Mouse (Mus musculus) stomach, embryonic 15.5 days (tissue): ENCODE data around the gene Faap24. TPM values are rescaled to one million over a fixed set of nuclear protein-coding genes. Genes with fewer than 3 reads are reported as not detected.

Experiments
- ATAC-seq: fragments of 200-750 bp; cut with Nextera tagmentation; 2 replicates; pipeline ENCODE4 v1.8.0; 2017; ENCODE audit warnings: low read depth, moderate number of reproducible peaks, moderate TSS enrichment; ENCODE audit not compliant: insufficient read depth, low FRiP score
- H3K27ac ChIP-seq: fragments of 300-500 bp; sonication (generic); 2 replicates; pipeline ENCODE4 v1.5.1; 2015; ENCODE audit warnings: mild to moderate bottlenecking, inconsistent platforms
- H3K27me3 ChIP-seq: fragments of 300-500 bp; sonication (generic); replicated peaks from 2 replicates; pipeline ENCODE4 v1.6.1; 2015; ENCODE audit warnings: inconsistent platforms
- H3K36me3 ChIP-seq: fragments of 300-500 bp; sonication (generic); 2 replicates; pipeline ENCODE4 v1.6.1; 2015; ENCODE audit warnings: inconsistent platforms
- H3K4me1 ChIP-seq: fragments of 300-500 bp; sonication (generic); 2 replicates; pipeline ENCODE4 v1.6.1; 2015; ENCODE audit warnings: inconsistent platforms
- H3K4me2 ChIP-seq: fragments of 300-500 bp; sonication (generic); 2 replicates; pipeline ENCODE4 v1.6.1; 2015; ENCODE audit warnings: mild to moderate bottlenecking, inconsistent platforms
- H3K4me3 ChIP-seq: fragments of 300-500 bp; sonication (generic); replicated peaks from 2 replicates; pipeline ENCODE4 v1.5.1; 2015; ENCODE audit warnings: inconsistent platforms
- H3K9ac ChIP-seq: fragments of 300-500 bp; sonication (generic); 2 replicates; pipeline ENCODE4 v1.6.1; 2015; ENCODE audit warnings: inconsistent platforms
- H3K9me3 ChIP-seq: fragments of 300-500 bp; sonication (generic); 2 replicates; pipeline ENCODE4 v1.6.1; 2016; ENCODE audit warnings: inconsistent platforms
- WGBS: fragments of 180-500 bp; shearing (Covaris S2); methylation state at CpG from one replicate; pipeline ENCODE4 v1.1.7; 2015; 5-methylcytosine and 5-hydroxymethylcytosine counted together
- polyA plus RNA-seq: library from polyadenylated mRNA; unstranded; fragments of >200 nt; fragmentation: Nextera tagmentation; extraction: Ambion mirVana; gene quantifications from 2 replicates; pipeline ENCODE4 v1.2.1, GENCODE M21; 2015

Gene Faap24
- polyA plus RNA-seq, result 17.1 and 17.5 TPM in 2 replicates

DNA sequence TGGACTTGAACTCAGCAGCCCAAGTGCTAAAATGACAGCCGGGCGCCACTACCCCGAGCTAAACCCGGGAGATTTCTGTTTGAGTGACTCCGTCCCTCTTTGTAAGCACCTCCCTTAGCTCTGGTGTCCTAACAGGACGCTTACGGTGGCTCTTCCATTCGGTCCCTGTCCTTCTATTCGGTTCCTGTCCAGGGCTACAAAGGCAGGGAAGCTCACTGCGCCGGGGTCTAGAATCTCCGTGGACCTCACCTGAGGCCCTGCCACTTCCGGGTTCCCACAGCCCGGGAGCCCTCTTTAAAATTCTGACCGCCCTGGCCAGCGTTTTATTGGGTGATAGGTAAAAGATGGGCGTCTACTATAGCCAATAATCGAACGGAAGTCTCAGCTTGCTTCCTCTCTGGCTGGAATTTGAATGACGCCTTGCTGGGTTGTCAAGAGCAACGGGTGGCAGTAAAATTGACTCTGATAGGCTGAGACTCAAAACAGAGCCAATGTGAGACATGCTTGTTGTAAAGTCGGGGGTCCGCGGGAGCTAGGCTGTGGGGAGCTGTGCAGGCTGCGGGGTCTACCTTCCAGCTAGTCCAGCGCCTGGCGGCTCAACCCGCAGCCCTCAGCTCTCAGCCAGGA is at the start of gene Faap24, which contains the start of gene Cep89:
TSS of gene Faap24 (minus strand) at position 295 of the 627 bp plus-strand sequence.
TSS of gene Cep89 (plus strand) at position 494 of the 627 bp plus-strand sequence.
- H3K9ac ChIP-seq, result peak within 1 kb of the TSS; percentile 69
- no peaks in the 10 kb centered on the region for H3K27me3 ChIP-seq
- no peaks in the 10 kb centered on the region for H3K9me3 ChIP-seq
- WGBS, result under 1% methylated on average over 28 of the region's 28 CpGs
- H3K36me3 ChIP-seq, result peaks cover 3% of the 10 kb centered on the region; the same call in 1 of the 2 replicates
- H3K4me2 ChIP-seq, result peak within 1 kb of the TSS; percentile 85
- peak within 1 kb of the TSS; percentile 12; the same call in 1 of the 2 replicates for H3K27ac ChIP-seq
- peaks cover 16% of the 10 kb centered on the region for H3K4me1 ChIP-seq
- ATAC-seq, result peak; percentile 96
- peak within 1 kb of the TSS; percentile 71 for H3K4me3 ChIP-seq

DNA sequence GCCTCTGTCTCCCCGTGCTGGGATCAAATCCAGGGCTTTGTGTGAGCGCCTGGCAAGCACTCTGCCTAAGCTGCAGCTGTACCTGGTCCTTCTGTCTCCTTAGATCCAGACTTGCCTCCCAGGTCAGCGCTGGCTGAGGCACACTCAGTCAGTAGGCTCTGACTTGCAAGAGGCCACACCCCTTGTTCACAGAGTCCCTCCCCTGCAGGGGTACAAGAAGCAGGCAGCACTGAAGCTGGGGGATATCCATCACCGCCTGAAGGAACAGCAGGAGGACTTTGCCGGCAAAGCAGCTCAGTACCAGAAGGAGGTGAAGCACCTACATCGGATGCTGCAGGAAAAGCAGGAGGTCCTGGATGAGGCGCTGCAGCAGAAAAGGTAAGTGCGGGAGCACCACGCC is 38.6 kb upstream of the Faap24 start:
- H3K9ac ChIP-seq, result no peak overlapping the region
- no peaks in the 10 kb centered on the region for H3K4me1 ChIP-seq
- H3K36me3 ChIP-seq, result peaks cover 40% of the 10 kb centered on the region
- no peak overlapping the region for H3K4me3 ChIP-seq
- no peaks in the 10 kb centered on the region for H3K9me3 ChIP-seq
- no peak overlapping the region for H3K27ac ChIP-seq
- H3K27me3 ChIP-seq, result no peaks in the 10 kb centered on the region
- no peak for ATAC-seq
- H3K4me2 ChIP-seq, result no peak overlapping the region
- WGBS, result 76% methylated on average over 9 of the region's 9 CpGs

DNA sequence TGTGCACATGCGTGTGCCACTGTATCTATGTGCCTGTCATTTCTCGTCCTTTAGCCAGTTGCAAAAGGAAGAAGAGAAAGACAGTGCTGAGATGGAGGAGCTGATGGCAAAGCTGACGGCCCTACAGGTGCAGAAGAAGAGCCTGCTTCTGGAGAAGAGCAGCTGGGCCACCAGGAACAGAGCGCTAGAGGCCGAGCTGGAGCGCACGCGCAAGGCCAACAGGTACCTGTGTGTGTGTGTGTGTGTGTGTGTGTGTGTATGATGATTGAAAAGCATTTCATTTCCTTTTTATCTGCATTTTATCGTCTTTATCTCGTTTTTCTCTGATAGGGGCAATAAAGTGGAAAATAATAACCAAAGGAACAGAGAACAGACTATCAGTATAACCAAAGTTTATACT is 31.5 kb upstream of the Faap24 start:
- H3K9me3 ChIP-seq, result no peaks in the 10 kb centered on the region
- H3K4me1 ChIP-seq, result no peaks in the 10 kb centered on the region
- H3K9ac ChIP-seq, result no peak overlapping the region
- no peaks in the 10 kb centered on the region for H3K27me3 ChIP-seq
- H3K36me3 ChIP-seq, result peaks cover 52% of the 10 kb centered on the region
- no peak overlapping the region for H3K4me3 ChIP-seq
- 86% methylated on average over 10 of the region's 10 CpGs for WGBS
- H3K4me2 ChIP-seq, result no peak overlapping the region
- no peak overlapping the region for H3K27ac ChIP-seq
- no peak for ATAC-seq

DNA sequence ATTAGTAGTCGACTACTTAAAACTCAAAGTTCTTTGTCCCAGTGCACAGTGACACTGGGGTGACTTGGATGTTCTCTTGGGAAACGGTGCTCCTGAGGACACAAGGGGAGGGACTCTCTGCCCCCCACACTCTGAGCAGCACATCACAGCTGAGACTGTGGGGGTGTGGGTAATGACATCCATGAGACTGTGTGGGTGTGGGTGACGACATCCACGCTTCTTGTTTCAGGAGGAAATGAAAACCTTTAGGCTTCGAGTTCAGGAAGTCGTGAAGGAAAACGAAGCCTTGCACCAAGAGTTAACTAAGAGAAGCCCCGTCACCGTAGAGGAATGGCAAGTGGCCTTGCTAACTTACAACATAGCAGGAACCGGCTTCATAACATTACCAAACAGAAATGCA is 26.4 kb upstream of the Faap24 start:
- H3K4me2 ChIP-seq, result no peak overlapping the region
- H3K27me3 ChIP-seq, result no peaks in the 10 kb centered on the region
- ATAC-seq, result no peak
- no peak overlapping the region for H3K4me3 ChIP-seq
- H3K36me3 ChIP-seq, result peaks cover 37% of the 10 kb centered on the region
- WGBS, result 89% methylated on average over 10 of the region's 10 CpGs
- no peak overlapping the region for H3K9ac ChIP-seq
- no peaks in the 10 kb centered on the region for H3K9me3 ChIP-seq
- H3K27ac ChIP-seq, result no peak overlapping the region
- no peaks in the 10 kb centered on the region for H3K4me1 ChIP-seq

DNA sequence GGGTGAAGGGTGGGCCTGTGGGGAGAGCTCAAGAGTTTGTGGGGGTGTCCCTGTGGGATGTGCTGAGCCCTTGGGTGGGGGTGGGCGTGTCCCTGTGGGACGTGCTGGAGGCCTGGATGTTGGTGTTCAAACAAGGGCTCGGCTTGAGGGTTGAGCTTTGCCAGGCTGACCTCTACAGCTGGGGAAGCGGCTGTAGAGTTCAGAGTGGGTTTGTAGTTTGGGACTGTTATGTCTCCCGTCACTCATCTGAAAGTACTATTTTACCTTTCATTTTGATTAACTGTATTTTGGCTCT is 20.0 kb upstream of the Faap24 start:
- H3K4me2 ChIP-seq, result no peak overlapping the region

DNA sequence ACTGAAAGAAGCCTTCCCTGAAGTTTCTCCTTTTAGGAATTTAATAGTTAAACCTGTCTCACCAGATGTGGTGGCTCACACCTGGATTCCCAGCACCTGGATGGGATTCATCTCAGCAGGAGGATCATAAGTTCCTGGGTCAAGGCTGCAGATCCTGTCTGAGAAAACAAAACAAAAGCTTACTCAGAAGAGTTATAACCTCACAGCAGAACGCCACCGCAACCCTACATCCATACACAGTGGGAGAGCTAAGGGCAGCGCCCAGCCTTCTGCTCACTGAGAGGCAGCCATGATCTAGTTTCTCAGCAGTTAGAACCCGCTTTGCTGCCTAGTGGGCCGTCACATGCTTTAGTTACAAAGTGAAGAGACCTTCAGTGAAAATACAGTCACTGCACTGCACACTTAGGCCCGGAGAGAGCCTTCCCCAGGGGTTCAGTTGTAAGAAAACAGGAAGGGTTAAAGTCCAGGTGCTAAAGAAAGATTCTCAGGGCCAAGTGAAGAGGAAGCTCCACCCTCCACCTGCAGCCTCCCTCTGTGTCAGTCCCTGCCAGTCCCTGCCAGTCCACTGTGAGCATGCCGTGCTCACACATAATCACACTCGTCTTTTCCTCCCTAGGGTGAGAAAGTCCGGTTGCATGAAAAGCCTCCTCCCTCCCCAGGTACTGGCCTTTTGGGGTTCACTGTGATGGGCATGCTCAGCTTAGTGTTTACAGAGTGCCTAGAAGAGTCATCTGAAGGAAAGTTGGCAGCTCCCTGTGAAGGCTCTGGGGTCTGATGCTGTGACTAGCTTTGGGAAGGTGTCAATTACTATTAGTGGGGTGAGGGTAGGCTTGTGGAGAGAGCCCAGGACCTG is 19.4 kb upstream of the Faap24 start:
- H3K4me3 ChIP-seq, result no peak overlapping the region
- no peaks in the 10 kb centered on the region for H3K27me3 ChIP-seq
- no peak overlapping the region for H3K4me2 ChIP-seq
- 67% methylated on average over 9 of the region's 9 CpGs for WGBS
- ATAC-seq, result peak; percentile 54; the same call in 1 of the 2 replicates
- no peaks in the 10 kb centered on the region for H3K9me3 ChIP-seq
- H3K9ac ChIP-seq, result no peak overlapping the region
- peaks cover 16% of the 10 kb centered on the region for H3K36me3 ChIP-seq
- peaks cover 7% of the 10 kb centered on the region; the same call in 1 of the 2 replicates for H3K4me1 ChIP-seq
- peak overlapping the region; percentile 19; the same call in 1 of the 2 replicates for H3K27ac ChIP-seq

More for the DNA sequence above, 20.0 kb upstream of the Faap24 start:
- 80% methylated on average over 5 of the region's 5 CpGs for WGBS
- peaks cover 21% of the 10 kb centered on the region for H3K36me3 ChIP-seq
- no peak overlapping the region for H3K9ac ChIP-seq
- H3K27me3 ChIP-seq, result no peaks in the 10 kb centered on the region
- no peak overlapping the region for H3K27ac ChIP-seq
- H3K9me3 ChIP-seq, result no peaks in the 10 kb centered on the region
- 0 out of 2 replicates have a peak, but pooled peaks have one; percentile 54 for ATAC-seq
- peaks cover 7% of the 10 kb centered on the region; the same call in 1 of the 2 replicates for H3K4me1 ChIP-seq
- H3K4me3 ChIP-seq, result no peak overlapping the region

DNA sequence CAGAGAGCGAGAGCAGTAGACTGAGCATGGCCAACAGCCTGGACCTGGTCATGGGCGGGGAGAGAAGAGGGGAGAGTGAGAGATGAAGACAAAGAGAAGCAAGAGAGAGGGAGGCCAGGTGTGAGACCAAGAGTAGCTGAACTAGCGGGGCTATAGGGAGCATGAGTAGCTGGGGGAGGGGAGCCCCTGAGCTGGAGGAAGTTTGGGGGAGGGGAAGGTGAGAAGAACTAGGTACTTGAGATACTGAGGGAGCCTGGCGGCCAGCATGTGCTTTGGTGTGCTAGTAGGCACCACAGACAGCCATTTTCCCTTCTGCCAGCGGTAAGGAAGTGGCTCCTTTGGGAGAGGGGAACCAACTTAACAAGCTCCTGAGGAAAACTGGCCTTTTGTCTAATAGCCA is 18.6 kb upstream of the Faap24 start:
- H3K4me3 ChIP-seq, result no peak overlapping the region
- H3K9ac ChIP-seq, result no peak overlapping the region
- H3K9me3 ChIP-seq, result no peaks in the 10 kb centered on the region
- H3K27ac ChIP-seq, result no peak overlapping the region
- H3K4me1 ChIP-seq, result peaks cover 7% of the 10 kb centered on the region; the same call in 1 of the 2 replicates
- peaks cover 21% of the 10 kb centered on the region for H3K36me3 ChIP-seq
- 73% methylated on average over 5 of the region's 5 CpGs for WGBS
- H3K27me3 ChIP-seq, result no peaks in the 10 kb centered on the region
- ATAC-seq, result no peak
- H3K4me2 ChIP-seq, result no peak overlapping the region

DNA sequence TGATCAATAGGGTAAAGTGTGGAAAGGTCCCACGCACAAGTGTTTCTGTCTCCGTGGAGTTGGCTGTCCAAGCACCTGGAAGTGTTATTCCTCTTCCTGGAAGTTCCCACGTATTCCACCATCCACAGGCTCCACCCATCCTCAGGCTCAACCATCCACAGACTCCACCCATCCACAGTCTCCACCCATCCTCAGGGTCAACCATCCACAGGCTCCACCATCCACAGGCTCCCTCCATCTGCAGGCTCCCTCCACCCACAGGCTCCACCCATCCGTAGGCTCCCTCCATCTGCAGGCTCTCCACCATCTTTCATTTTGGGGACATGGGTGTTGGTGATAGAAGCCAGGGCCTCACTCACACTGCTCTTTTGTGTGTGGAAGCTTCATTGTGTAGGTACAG is 4.5 kb upstream of the Faap24 start:
- no peaks in the 10 kb centered on the region for H3K9me3 ChIP-seq
- H3K4me2 ChIP-seq, result no peak overlapping the region
- no peak overlapping the region for H3K9ac ChIP-seq
- no peak overlapping the region for H3K4me3 ChIP-seq
- H3K27ac ChIP-seq, result no peak overlapping the region
- H3K36me3 ChIP-seq, result peaks cover 36% of the 10 kb centered on the region
- no peak for ATAC-seq
- no peaks in the 10 kb centered on the region for H3K27me3 ChIP-seq
- WGBS, result 83% methylated on average over 4 of the region's 4 CpGs
- H3K4me1 ChIP-seq, result peaks cover 10% of the 10 kb centered on the region

DNA sequence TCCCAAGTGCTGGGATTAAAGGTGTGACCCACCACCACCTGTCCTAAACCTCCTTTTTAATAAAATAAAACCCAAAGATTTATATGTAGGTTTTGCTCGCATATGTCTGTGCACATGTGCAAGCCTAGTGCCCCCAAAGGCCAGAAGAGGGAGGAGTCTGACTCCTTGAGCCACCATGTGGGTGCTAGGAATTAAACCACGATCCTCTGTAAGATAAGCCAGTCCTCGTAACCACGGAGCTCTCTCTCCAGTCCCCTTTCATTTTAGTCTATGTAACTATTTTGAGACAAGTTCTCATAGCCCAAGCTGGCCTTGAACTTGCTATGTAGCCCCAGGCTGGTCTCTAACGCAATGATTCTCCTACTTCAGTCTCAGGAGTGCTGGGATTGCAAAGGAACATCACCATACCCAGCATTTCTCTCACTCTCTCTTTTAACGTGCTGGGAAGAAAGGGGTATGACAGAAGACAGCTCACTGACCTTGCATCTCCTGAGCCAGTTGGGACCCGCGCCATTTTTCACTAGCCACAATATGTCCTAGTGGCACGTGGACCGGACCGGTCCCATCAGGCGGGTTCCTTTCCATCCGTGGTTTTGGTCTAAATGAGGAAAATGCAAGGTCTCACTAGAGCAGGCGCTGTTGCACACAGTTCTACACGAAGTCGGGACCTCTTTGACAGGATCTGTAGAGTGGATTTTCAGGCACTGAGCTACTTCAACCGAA is 741 bp downstream of the Faap24 start:
- Histone ChIP-seq H3K4me1 (peaks cover 16% of the 10 kb centered on the region), H3K4me2 (peak overlapping the region; percentile 85), H3K4me3 (peak overlapping the region; percentile 71), H3K27ac (peak overlapping the region; percentile 12; the same call in 1 of the 2 replicates), H3K9ac (peak overlapping the region; percentile 69; the same call in 1 of the 2 replicates), H3K36me3 (no peaks in the 10 kb centered on the region; the same call in 1 of the 2 replicates), H3K9me3 (no peaks in the 10 kb centered on the region), H3K27me3 (no peaks in the 10 kb centered on the region)
- 11% methylated on average over 17 of the region's 17 CpGs for WGBS
- ATAC-seq, result peak; percentile 12; the same call in 1 of the 2 replicates

DNA sequence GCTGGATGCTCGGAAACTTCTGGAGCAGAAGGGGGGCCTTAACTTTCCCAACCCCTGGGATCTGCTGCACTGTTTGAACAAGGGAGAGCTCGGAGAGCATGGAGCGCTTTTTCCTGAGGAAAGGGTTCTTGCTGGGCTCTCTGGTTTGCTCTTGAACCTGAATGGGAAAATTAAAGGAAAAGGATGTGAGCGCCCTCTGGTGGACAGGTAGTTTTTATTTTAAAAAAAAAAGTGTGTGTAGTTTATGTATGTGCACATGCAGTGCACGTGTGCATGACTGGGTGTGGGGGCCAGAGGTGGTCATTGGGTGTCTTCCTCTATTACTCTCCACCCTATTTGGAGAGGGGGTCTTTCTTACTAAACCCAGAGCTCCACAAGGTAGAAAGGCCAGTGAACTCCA is 3.7 kb downstream of the Faap24 start:
- Histone ChIP-seq H3K9me3 (no peaks in the 10 kb centered on the region), H3K4me3 (no peak overlapping the region), H3K36me3 (no peaks in the 10 kb centered on the region), H3K27ac (no peak overlapping the region), H3K4me1 (peaks cover 14% of the 10 kb centered on the region), H3K4me2 (no peak overlapping the region), H3K9ac (no peak overlapping the region), H3K27me3 (no peaks in the 10 kb centered on the region)
- 56% methylated on average over 5 of the region's 5 CpGs for WGBS
- no peak for ATAC-seq

DNA sequence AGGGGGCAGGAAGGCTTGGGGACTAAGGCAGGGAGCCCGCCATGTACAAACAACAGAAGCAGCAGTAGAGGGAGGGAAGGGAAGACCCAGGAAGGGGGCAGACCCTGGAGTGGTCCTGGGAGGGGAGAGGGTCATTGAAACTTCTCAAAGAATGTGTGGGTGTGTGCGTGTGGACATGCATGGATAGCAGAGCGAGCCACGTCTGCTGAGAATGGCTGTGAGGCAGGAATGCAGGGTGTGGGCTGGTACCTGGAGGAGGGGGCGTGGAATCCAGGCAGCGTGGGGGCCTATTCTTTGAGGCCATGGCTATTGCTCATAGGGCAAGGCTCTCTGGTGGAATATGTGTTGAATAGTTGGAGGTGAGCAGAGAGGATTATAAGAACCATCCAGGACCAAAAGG is 7.9 kb downstream of the Faap24 start:
- H3K9ac ChIP-seq, result no peak overlapping the region
- no peak overlapping the region for H3K27ac ChIP-seq
- H3K36me3 ChIP-seq, result no peaks in the 10 kb centered on the region
- H3K9me3 ChIP-seq, result no peaks in the 10 kb centered on the region
- no peak overlapping the region for H3K4me3 ChIP-seq
- no peak for ATAC-seq
- H3K27me3 ChIP-seq, result no peaks in the 10 kb centered on the region
- H3K4me2 ChIP-seq, result no peak overlapping the region
- WGBS, result 49% methylated on average over 6 of the region's 6 CpGs
- H3K4me1 ChIP-seq, result no peaks in the 10 kb centered on the region
